Mouse (Mus musculus) CH12F3 (cell line): ENCODE data around the gene Arhgdib.

ENCODE experiments used
- in situ Hi-C: fragments of 300-500 bp; cut with MboI; formaldehyde crosslinking; loops from 2 replicates; pipeline ENCODE4 v1.14.3; 2020; ENCODE audit warnings: low sequenced_read_pairs

Arhgdib gene

DNA sequence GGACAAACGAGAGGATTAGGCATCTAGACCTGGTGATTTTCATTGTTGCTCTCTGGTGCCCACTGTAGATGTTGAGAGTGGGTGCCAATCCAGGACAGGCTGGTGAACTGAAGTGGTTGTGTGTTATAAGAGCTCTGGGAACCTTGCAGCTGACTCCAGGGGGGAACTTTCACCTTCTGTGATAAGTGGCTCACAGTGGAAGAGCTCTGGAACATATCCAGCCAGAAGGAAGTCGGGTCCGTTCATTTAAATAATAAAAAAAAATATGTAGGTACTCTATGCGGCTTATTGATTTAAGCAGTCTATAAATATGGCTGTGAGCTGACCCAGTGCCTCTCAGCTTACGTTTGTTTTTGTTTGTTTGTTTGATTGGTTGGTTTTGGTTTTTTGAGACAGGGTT is 19.6 kb downstream of the Arhgdib start, which contains the start of gene Erp27:
Erp27 (minus strand) TSS at position 101 of the 400 bp plus-strand sequence.
- in situ Hi-C loops = no loop called here

DNA sequence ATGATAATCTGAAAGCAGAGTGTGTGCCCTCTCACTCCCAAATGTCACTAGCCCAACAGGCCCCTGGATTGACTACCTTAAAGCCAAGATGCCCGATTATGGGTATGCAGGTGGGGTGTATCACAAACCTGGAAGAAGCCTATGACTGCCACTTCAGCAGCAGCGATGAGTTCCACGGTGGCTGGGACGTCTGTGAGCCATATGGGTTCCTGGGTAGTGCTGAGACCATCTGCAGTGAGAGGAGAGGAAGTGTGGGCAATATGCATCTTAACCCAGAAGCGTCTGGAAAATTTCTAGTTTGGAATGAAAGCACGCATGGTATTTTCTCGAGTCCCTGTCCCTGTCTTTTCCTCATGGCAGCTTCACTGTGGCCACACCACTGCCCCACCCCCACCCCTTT is 20.1 kb downstream of the Arhgdib start:
- in situ Hi-C loops = no loop called here

DNA sequence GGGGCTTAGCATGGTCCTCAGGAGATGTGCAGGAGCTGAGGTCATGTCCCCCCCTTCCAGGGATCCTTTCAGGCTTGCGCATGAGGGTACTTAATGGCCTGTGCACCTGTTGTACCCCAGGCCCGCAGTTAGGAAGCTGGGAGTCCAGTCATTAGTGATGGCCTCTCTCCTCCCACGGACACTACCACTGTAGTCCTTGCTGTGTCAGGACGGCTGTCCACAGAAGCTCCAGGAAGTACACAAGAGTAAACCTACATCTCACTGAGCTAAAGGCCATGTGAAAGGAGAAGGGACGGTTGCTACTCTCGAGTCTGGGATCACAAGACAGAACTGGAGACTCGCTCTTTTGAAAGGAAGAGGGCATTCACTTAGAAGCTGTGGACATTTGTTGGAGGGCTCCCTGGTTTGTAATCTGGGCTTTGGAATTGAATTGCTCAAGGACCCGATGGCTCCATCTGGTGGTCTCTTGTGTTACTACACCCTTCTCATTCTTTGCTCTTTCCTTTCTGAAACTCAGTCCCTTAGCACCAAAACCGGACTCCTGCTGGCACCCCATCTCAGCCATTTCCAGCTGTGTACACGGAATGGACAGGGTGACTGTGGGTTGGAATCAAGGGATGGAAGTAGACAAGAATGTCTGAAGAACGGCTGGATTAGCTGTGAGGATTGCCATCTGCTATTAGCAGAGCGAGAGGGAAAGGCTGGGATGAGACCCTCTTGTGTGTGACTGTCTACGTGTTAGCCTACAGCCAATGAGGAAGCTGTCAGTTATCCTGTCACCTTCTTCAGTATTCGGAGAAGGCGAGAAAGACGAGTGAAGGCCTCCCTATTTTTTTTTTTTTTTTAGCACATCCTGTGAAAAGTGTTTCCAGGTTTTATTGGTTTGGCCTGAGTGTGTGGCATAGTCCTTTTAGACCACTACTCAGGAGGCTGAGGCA is 21.1 kb downstream of the Arhgdib start:
- in situ Hi-C loops = no loop called here

DNA sequence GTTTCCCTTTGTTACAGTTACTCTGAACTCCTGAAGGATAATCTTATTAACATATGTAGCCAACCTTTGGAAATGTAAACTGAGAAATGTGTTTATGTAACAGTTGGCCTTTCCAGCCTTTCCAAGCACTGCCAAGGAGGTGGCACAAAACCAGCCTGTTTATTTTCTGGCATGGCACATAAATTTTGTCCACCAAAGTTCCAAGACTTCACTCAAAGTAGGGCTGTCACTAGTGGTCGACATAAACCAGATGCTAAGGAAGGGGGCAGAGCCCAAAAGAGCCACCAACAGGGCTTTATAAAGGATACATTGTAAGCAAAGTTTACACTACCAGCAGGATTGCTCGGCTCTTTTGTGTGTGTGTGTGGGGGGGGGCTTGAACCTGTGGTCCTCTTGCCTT is 23.8 kb downstream of the Arhgdib start:
- in situ Hi-C loops = no loop called here

DNA sequence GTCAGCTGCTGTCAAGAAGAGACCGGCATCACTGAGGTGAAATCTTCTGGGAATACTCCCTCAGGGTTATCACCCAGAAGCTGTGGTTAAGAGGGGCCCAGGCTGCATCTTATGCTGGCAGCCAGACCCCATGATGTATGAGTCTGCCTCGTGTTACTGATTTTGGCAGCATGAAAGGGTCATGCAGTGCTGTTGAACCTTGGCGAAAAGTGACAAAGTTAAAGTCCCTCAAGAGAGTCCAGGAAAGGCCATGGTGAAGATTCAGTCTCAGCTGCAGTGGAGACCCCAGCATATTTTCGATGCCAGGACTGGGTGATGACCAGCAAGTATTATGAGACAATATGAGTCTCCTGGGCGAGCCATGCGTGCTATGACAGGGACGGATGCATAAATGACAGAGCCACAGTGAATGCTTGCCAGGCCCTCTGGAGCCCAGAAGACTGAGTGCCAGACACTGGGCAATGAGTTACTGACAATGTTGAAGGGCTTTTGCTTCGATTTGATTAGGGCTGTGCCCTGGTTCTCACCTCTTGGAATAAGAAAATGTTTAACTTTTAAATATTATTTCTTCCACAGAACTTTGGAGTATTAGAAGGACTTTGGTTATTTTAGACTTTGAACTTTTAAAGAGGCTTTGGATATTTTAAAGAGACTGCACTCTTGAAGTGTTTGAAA is 25.8 kb downstream of the Arhgdib start:
- in situ Hi-C loops = no loop called here

DNA sequence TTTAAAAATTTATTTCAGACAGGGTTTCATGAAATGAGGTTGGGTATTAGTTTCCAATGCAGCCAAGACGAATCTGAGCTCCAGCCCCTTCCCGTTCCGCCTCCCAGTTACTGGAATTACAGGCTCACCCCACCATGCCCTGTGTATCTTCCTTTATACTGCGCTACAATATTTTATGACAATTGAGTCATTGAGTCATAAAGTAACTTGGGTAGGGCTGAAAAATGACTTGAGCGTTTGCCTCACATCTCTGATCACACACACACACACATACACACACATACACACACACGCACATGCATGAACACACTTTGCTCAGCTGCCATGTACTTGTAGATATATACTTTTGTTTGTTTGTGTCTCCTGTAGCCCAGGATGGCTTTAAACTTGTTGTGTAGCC is 27.5 kb downstream of the Arhgdib start:
- in situ Hi-C loops = no loop called here

DNA sequence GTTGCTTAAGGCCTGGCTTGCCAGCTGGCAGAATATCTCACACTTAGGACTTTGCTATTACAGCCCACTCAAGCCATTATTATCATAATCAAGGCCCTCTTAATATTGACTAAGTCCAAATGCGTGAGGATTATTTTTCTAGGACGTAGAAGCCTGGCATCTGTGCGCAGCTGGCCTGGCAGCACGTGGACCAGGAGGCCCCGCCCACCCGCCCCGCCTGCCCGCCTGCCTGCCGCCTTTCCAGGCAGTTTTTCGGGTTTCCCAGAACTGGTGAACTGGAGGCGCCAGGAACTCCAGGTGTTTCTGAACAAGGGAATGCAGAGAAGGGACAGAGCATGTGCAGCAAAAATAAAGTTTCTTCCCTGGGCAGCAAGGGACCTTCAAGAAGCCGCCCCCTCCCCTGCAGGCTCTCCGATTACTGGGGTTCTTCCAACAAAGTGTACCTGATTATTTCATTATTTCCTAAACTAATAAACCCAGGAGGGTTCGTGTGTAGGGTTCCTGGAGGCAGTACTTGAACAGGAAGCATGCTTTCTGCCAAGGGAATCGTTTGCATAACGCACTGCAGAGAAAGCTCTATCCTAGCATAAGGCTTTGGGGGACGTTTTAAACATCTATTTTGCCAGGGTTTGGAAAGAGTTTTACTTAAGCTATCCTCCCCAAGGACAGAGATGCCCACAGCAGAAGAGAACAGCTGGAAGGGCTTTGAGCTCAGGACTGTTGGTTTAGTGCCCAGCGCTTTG is 28.1 kb downstream of the Arhgdib start:
- in situ Hi-C loops = no loop called here

DNA sequence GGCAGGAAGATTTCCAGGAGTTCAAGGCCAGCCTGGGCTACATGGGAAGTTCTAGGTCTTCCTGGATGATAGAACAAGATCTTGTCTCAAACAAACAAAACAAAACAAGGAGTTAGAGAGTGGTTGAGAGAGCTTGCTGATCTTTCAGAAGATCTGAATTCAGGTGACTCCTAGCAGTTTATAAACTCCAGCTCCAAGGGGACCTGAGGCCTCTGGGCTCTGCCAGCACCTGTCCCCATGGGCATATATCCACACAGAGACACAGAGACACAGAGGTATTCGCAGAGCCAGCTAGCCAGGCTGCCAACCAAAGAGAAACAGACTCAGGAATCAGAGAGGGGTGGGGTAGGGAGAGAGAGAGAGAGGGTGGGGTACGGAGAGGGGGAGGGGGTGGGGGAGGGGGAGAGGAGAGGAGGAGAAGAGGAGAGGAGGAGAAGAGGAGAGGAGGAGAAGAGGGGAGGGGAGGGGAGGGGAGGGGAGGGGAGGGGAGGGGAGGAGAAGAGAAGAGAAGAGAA is 28.9 kb downstream of the Arhgdib start:
- in situ Hi-C loops = no loop called here

DNA sequence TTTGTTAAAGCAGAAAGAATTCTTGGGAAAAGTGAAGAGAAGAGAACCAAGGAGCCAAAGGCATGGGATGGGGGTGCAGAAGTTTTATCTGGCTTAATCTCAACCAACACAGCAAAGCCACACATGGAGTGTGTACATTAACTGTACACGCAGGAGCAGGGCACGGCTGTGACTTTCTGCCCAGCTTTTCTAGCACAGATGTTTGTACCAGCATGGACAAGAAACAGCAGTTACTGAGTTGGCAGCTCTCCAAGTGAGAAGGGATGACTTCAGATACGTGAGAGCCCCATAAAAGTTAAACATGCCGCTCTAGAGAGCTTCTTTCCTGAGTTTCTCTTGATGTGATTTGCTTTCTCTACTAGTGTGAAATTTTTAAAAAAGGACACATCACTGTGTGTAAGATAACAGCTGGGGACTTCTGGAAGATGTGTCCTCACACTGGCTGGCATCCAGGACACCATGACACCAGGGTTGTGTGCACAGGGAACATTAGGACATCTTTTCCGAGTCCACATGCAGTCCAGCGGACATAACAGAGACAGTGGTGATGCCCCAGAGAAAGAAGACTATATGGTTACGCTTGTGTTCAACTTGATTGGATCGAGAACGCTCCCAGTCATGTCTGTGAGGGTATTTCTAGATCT is 31.3 kb downstream of the Arhgdib start:
- in situ Hi-C loops = no loop called here

DNA sequence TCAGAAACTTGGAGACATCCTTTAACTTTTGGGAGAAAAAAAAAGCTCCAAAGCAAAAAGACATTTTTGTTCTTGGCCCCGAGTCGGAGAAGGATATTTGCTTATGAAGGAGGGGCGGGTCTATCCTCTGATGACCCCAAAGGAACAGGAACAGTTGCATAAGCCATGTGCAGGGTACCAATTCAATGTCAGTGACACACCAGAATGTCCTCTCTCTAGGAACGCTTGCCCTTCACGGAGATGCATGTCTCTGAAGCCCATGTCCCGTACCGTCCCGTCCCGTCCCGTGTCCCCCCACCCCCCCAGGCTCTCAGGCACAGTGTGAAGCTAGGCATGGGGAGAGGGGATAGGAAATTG is 34.8 kb downstream of the Arhgdib start:
- in situ Hi-C loops = no loop called here

DNA sequence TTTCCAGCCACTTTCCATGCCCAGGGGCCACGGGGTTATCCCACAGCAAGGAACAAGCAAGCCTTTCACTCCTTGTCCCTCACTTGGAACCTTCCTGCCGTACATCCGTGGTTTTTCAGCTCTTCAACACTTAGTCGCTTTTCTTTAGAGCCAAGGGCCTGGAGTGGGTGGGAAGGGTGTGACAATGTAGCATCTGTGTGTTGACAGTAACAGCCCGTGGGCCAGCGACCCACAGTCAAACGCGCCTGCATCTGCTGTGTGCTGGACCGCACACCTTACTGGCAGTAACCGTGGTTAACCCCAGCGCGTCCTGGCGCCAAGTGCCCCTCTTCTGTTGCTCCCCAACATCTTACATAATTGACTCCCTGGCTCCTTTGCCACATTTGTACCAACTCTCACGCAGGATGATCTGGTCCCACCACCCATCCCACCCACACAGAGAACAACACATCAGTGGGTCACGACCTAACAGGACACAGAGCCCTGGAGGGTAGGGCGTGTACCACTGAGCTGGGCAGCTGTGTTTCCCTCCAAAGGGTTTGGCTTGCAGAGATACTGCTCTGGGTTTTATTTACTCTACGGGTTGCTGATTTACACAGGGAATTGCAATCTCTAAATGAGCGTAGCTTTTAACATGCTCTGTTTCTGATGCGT is 35.3 kb downstream of the Arhgdib start:
- in situ Hi-C loops = no loop called here

DNA sequence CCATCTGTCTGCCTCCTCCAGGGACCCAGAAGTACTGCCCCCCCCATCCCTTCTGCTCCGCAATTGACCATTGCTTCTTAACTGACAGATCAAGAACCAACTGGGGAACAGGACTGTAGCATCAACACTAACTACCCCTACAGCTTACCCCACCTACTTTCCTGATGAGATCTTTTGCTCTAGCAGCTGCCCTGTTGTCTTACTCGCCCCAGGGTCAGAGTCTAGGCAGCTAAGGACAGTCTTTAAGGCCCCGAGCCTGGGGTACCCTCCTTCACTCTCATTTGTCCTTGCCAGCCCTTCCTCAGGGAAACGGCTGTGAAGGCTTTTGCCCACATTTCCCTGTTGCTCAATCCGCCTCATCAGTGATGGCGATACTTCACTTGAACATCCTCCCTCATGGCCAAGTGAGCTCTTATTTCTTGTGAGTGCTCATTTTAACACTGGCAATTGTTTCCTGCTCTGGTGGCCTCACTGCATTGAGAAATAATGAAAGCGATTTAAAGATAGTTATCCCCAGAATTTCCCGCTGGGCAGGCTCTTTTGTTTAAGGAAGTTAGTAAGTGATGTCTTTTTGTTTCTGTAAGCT is 37.7 kb downstream of the Arhgdib start:
- in situ Hi-C loops = no loop called here

DNA sequence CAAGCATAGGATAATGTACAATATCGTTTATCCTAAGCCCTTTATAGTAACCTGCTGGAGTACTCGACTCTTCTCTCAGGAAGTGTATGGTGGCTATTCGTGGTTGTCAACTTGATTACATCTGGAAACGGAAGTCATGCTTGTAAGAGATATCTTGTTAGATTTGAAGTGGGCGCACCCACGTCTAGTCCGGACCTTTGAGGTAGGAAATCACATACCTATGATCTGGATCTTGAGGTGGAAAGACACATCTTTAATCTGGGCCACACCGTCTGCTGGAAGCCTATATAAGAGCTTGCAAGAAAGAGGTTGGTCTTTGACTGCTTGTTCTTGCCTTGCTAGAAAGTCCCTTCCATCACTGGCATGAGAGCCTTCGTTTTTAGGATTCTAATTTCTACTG is 39.2 kb downstream of the Arhgdib start:
- in situ Hi-C loops = no loop called here

DNA sequence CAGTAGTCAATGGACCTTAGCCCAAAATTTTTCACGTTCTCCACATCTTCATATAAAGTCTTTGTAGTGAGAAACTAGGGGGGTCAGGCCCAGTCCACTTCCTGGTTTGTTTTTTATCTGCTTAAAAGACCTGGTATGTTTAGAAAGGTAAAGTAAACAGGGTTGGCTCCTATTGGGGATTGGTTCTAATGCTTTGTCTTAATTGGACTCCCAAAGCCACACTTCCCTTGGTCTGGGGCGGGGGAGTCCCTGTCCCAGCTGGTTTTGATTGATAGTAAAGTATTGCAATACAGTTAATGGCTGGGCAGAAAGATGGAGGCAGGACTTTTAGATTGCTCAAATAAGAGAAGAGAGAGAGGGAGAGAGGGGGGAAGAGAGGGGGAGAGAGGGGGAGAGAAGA is 40.7 kb downstream of the Arhgdib start:
- in situ Hi-C loops = no loop called here

DNA sequence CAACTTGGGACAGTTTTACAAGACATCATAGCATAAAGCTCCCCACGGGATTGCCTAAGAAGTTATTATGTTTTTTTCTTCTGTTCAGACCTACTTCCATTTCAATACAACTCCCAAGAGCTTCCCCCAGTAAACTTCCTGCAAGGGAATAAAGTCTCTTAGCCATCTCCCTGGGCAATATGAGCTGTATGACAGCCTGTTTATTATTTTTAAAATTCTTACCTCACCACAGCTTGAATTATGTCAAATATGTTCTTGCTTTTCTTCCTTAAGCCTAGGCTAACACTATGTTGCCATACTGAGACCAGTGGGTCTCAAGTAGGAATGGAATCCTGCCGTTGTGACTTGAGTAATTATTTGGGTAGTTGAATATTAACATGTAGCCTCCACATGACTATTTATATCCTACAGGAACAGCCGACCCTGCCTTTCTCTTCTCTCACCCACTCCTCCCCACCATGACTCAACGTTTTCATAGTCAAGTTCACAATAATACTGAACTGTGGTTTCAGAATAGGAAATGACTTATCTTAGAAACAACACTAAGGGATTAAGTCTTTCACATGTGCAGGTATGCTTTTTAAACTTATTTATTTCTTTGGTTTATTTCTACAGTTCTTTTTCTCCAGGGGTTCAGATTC is 41.2 kb downstream of the Arhgdib start:
- in situ Hi-C loops = no loop called here

DNA sequence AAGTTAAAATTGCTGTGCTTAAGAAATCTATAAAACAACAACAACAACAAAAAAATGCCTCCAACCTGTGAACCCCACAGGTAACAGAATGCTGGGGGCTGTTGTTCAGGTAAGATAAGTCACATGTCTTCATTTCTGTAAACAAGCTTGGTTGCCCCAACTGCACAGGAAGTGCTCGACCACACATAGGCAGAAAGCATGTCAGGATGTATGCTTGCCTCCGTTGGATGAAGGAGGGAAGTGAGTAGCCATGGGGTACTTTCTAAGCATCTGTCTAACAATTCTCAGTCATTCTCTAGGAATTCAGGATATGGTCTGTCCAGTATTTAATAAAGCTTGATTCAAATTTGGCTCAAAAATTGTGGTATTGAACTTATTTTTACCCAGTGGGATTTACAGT is 42.7 kb downstream of the Arhgdib start:
- in situ Hi-C loops = no loop called here

DNA sequence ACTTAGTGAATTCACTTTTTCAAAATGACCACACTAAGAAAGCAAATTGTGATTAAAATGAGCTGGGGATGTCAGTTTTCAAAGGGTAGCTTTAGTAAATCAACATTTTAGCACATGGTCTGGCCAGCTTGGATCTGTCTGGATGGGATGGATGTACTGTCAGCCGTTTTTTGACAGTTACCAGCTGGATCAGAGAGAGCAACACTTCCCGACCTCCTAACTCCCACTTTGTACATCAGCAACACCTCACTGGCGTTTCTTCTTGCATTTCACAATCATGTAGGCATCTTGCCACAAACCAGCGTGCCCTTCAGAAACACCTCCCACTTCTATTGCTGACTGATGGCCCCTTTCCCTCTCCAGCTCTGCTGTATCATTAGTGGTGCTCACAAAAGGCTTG is 43.5 kb downstream of the Arhgdib start:
- in situ Hi-C loops = no loop called here

DNA sequence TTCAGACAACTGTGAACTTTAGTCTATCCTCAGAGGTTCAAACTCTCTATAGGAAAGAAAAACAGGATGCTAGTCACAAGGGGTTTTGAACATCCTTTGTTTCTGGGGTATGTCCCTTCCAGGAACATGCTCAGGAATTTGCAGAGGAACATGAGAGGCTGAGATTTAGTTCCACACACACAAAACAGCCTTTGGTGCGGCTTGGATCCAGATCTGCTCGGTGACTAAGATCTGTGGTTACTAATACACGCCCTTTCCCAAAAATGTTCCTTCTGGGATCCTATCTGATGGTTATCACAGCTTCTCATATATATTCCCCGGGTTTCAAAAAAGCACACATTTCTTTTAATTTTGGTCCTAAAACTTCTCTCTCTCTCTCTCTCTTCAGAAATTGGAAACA is 43.9 kb downstream of the Arhgdib start:
- in situ Hi-C loops = no loop called here

DNA sequence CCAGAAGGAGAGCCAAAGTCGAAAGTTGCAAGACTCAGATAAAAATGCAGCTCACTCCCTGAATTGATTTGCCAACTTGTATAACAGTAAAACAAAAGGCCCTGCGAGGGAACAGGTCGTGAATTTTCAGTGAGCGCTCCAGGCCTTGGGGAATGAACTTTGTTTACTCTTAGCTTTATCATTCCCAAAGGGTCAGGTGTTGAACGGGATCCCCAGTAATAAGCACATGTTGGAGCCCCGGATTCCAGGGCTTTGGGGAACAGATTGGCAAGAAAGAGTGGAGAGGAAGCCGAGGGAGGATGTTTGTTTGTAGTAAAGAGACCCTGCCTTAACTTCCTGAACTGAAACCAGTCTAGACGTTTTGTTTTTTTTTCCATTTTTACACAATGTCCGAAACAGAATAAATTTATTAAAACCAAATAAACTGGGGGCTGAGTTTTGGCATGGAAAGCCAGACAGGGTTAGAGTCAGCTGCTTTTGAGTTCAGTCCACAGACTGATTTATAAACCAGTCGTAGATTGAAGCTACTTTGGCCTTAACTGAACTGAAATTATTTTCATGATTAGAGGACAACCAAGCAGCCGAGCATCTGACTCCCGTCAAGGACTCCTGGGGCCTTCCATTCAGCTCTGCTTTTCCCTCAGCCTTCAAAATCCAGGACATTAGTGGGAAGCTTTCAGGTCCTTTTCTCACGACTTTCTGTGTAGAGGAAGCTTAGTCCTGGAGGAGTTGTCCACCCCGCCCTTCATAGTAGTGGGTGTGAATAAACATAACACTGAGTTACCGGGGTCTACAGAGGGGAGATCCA is 47.0 kb downstream of the Arhgdib start:
- in situ Hi-C loops = no loop called here
